Mouse (Mus musculus) bone marrow macrophage, adult 2 months (primary cell): ENCODE data around the gene Cog3. TPM values are rescaled to one million over a fixed set of nuclear protein-coding genes. Genes with fewer than 3 reads are reported as not detected.
"Not testable (repeated sequence)": the region's sequence is repeated elsewhere in the genome, so short reads cannot be mapped to it uniquely, and the experiment has no call there.

Experiments
- H3K27ac ChIP-seq: 2 replicates; pipeline ENCODE4 v1.5.1; 2012; ENCODE audit warnings: low read depth, low read length; ENCODE audit not compliant: insufficient read depth
- H3K4me1 ChIP-seq: 2 replicates; pipeline ENCODE4 v1.6.1; 2012; ENCODE audit warnings: low read length; ENCODE audit not compliant: control insufficient read depth, insufficient read depth
- H3K4me3 ChIP-seq: 2 replicates; pipeline ENCODE4 v1.5.1; 2012; ENCODE audit warnings: mild to moderate bottlenecking, low read length, moderate library complexity; ENCODE audit not compliant: insufficient read depth
- CTCF ChIP-seq: IDR thresholded peaks from 2 replicates; pipeline ENCODE4 v1.5.1; 2012; ENCODE audit warnings: low read depth, mild to moderate bottlenecking, low read length, moderate library complexity
- POLR2A ChIP-seq: IDR thresholded peaks from 2 replicates; pipeline ENCODE4 v1.6.1; 2012; ENCODE audit warnings: mild to moderate bottlenecking, low read depth, low read length, borderline replicate concordance
- polyA plus RNA-seq: library from polyadenylated mRNA; stranded (reverse); fragments of >200 nt; gene quantifications from 2 replicates; pipeline ENCODE4 v1.2.4, GENCODE M21; 2012; ENCODE audit not compliant: missing spikeins, insufficient read depth, insufficient read length

Gene Cog3
- polyA plus RNA-seq, 1 experiment, result 15.3 TPM

GRCm38 (mm10) chr14:75786868-75787793, 32.8 kb upstream of the Cog3 start, which contains the start of gene Slc25a30:
Slc25a30 (minus strand) TSS chr14:75787037.
- H3K4me1 ChIP-seq, result peaks cover 19% of the 10 kb centered on the region
- TF ChIP-seq POLR2A, result peak; percentile 74; the same call in 1 of the 2 replicates
- no peak for TF ChIP-seq CTCF
- peak within 1 kb of the TSS; percentile 87 for H3K27ac ChIP-seq
- H3K4me3 ChIP-seq, result peak within 1 kb of the TSS; percentile 80

- peak overlapping the region; percentile 80 for H3K4me3 ChIP-seq
- peak overlapping the region; percentile 51 for H3K27ac ChIP-seq
- H3K4me1 ChIP-seq, result peaks cover 18% of the 10 kb centered on the region
- TF ChIP-seq CTCF (no peak), POLR2A (no peak)
These were observed 32.1 kb upstream of the Cog3 start for GRCm38 (mm10) chr14:75786424-75786867.

- no peak for TF ChIP-seq POLR2A
- no peak for TF ChIP-seq CTCF
- no peak overlapping the region for H3K27ac ChIP-seq
- H3K4me1 ChIP-seq, result no peaks in the 10 kb centered on the region
- no peak overlapping the region for H3K4me3 ChIP-seq
These were observed 25.6 kb upstream of the Cog3 start for GRCm38 (mm10) chr14:75779913-75780312.

GRCm38 (mm10) chr14:75776637-75777036, 22.3 kb upstream of the Cog3 start:
- H3K4me1 ChIP-seq, result peaks cover 4% of the 10 kb centered on the region
- no peak overlapping the region for H3K27ac ChIP-seq
- no peak for TF ChIP-seq CTCF
- TF ChIP-seq POLR2A, result no peak
- no peak overlapping the region for H3K4me3 ChIP-seq

- H3K27ac ChIP-seq, result no peak overlapping the region
- H3K4me3 ChIP-seq, result no peak overlapping the region
- H3K4me1 ChIP-seq, result peaks cover 4% of the 10 kb centered on the region
- TF ChIP-seq POLR2A (no peak), CTCF (no peak)
These were observed 19.1 kb upstream of the Cog3 start for GRCm38 (mm10) chr14:75773431-75773830.

- not testable (repeated sequence) for H3K4me3 ChIP-seq, H3K27ac ChIP-seq, H3K4me1 ChIP-seq
These were observed 18.1 kb upstream of the Cog3 start for GRCm38 (mm10) chr14:75772407-75772806.

GRCm38 (mm10) chr14:75771101-75771501, 16.8 kb upstream of the Cog3 start:
- H3K4me3 ChIP-seq, result no peak overlapping the region
- H3K4me1 ChIP-seq, result peaks cover 4% of the 10 kb centered on the region
- TF ChIP-seq CTCF (no peak), POLR2A (no peak)
- no peak overlapping the region for H3K27ac ChIP-seq

- no peak overlapping the region for H3K27ac ChIP-seq
- peaks cover 4% of the 10 kb centered on the region for H3K4me1 ChIP-seq
- H3K4me3 ChIP-seq, result no peak overlapping the region
- TF ChIP-seq POLR2A, result no peak
- TF ChIP-seq CTCF, result no peak
These were observed 15.0 kb upstream of the Cog3 start for GRCm38 (mm10) chr14:75769334-75769733.

- Histone ChIP-seq H3K27ac (no peak overlapping the region), H3K4me3 (no peak overlapping the region), H3K4me1 (peaks cover 4% of the 10 kb centered on the region)
- no peak for TF ChIP-seq CTCF
- TF ChIP-seq POLR2A, result no peak
These were observed 13.9 kb upstream of the Cog3 start for GRCm38 (mm10) chr14:75768275-75768608.

- Histone ChIP-seq H3K4me3 (no peak overlapping the region), H3K4me1 (peaks cover 4% of the 10 kb centered on the region), H3K27ac (no peak overlapping the region)
- no peak for TF ChIP-seq POLR2A
- TF ChIP-seq CTCF, result peak; percentile 88
These were observed 13.4 kb upstream of the Cog3 start for GRCm38 (mm10) chr14:75767492-75768274.
